Mouse (Mus musculus): ENCODE data around the gene Nkx2-2. TPM values are rescaled to one million over a fixed set of nuclear protein-coding genes. Genes with fewer than 3 reads are reported as not detected.

Gene Nkx2-2
- not detected in 2 replicates for polyA plus RNA-seq (2015; fragmentation: Nextera tagmentation; extraction: Ambion mirVana)

DNA sequence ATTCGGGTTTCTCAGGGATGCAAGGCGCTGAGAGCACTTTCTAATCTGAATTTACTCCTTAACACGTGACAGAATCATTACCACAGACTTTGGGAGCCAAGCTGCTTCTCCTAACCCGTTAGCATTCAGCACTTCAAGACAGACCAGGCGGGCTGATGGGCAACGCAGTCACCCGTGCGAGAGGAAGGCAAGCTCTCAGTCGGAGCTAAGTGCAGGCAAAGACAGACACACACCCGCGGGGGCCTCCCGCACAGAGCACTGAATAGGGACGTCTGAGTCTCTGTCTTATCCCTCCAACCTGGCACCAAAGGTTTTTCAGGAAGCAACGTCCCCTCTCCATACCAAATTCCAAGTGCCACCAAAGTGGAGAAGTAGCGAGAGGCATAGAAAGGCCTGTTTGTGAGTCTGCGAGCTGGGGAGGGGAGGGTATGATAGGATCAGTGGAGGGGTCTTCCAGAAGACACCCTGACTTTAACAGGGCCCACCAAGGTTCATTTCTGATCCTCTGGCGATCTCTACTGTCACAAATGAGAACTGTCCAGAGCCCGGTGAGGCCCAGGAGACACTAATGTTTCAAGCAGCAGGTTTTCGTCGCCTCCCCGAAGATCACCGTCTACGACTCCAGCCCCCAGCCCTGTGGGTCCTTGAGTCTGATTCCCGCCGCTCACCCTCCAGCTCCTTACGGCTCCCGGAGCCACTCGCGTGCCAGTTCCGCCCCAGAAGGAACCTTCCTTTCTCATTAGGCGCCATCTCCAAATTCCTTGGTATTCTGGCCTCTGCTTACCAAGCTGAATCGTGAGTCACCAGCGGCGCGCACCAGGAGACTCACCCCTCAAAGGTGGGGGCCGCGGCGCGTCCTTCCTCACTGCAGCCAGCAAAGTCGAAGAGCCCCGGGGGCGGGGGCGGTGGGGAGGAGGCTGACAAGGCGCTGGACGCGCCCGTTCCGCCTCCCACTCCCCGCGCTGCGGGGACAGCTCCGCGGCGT is at the start of gene Nkx2-2:
TSS of gene Nkx2-2 (minus strand) at position 973 of the 985 bp plus-strand sequence.
- Histone ChIP-seq H3K27ac (replicated peaks) (no peak within 1 kb of the TSS), H3K9ac (no peak within 1 kb of the TSS), H3K4me1 (peaks cover 23% of the 10 kb centered on the region), H3K4me2 (replicated peaks) (peak within 1 kb of the TSS; percentile 76), H3K36me3 (no peaks in the 10 kb centered on the region), H3K9me3 (replicated peaks) (no peaks in the 10 kb centered on the region), H3K4me3 (replicated peaks) (peak within 1 kb of the TSS; percentile 42), H3K27me3 (peaks cover 93% of the 10 kb centered on the region)
- under 1% methylated on average over 54 of the region's 54 CpGs for WGBS
- 0 out of 2 replicates have a peak, but pooled peaks have one; percentile 18 for ATAC-seq (ENCODE audit: insufficient number of reproducible peaks, low FRiP score, low TSS enrichment, low read depth)

GRCm38 (mm10) chr2:147235707-147236290 is 41.8 kb upstream of the Nkx2-2 start:
- H3K4me2 ChIP-seq (replicated peaks), result no peak overlapping the region
- no peaks in the 10 kb centered on the region for H3K27me3 ChIP-seq
- no peaks in the 10 kb centered on the region for H3K4me1 ChIP-seq
- no peak overlapping the region for H3K9ac ChIP-seq
- WGBS, result 86% methylated on average over 25 of the region's 25 CpGs
- H3K27ac ChIP-seq (replicated peaks), result no peak overlapping the region
- H3K9me3 ChIP-seq (replicated peaks), result no peaks in the 10 kb centered on the region
- H3K36me3 ChIP-seq, result no peaks in the 10 kb centered on the region
- H3K4me3 ChIP-seq (replicated peaks), result no peak overlapping the region
- no peak for ATAC-seq (ENCODE audit: insufficient number of reproducible peaks, low FRiP score, low TSS enrichment, low read depth)

DNA sequence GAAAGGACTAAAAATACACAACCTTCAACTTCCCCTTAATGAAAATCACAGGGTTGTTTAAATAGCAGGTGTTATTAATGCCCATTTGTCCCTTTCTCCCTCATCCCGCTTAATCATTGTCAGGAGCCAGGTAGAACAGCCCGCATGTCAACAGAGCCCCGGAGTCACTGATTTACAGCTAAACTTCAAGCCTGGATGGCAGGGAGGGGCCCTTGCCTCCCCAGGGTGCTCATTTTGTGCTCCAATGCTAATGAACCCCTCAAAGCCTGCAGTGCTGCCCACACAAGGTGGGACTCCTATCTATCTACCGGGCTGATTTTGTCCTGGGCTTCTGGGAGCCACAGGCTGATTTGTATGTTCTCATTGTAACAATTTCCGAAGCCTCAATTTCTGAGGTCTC is 37.1 kb upstream of the Nkx2-2 start:
- no peaks in the 10 kb centered on the region for H3K4me1 ChIP-seq
- WGBS, result 69% methylated on average over 5 of the region's 5 CpGs
- H3K36me3 ChIP-seq, result no peaks in the 10 kb centered on the region
- no peaks in the 10 kb centered on the region for H3K9me3 ChIP-seq (replicated peaks)
- no peak for ATAC-seq (ENCODE audit: insufficient number of reproducible peaks, low FRiP score, low TSS enrichment, low read depth)
- no peak overlapping the region for H3K4me3 ChIP-seq (replicated peaks)
- H3K27ac ChIP-seq (replicated peaks), result no peak overlapping the region
- H3K9ac ChIP-seq, result no peak overlapping the region
- H3K27me3 ChIP-seq, result no peaks in the 10 kb centered on the region
- H3K4me2 ChIP-seq (replicated peaks), result no peak overlapping the region

- H3K9ac ChIP-seq, result no peak overlapping the region
- peaks cover 22% of the 10 kb centered on the region for H3K27me3 ChIP-seq
- H3K4me2 ChIP-seq (replicated peaks), result no peak overlapping the region
- 30% methylated on average over 4 of the region's 4 CpGs for WGBS
- no peak for ATAC-seq (ENCODE audit: insufficient number of reproducible peaks, low FRiP score, low TSS enrichment, low read depth)
- H3K36me3 ChIP-seq, result no peaks in the 10 kb centered on the region
- H3K4me3 ChIP-seq (replicated peaks), result no peak overlapping the region
- H3K9me3 ChIP-seq (replicated peaks), result no peaks in the 10 kb centered on the region
- H3K27ac ChIP-seq (replicated peaks), result no peak overlapping the region
- H3K4me1 ChIP-seq, result no peaks in the 10 kb centered on the region
Observed at GRCm38 (mm10) chr2:147205076-147205615, 11.1 kb upstream of the Nkx2-2 start.

- H3K4me2 ChIP-seq (replicated peaks), result peak overlapping the region; percentile 76
- H3K27ac ChIP-seq (replicated peaks), result no peak overlapping the region
- under 1% methylated on average over 71 of the region's 71 CpGs for WGBS
- H3K9me3 ChIP-seq (replicated peaks), result no peaks in the 10 kb centered on the region
- ATAC-seq (ENCODE audit: insufficient number of reproducible peaks, low FRiP score, low TSS enrichment, low read depth), result no peak
- H3K27me3 ChIP-seq, result peaks cover 90% of the 10 kb centered on the region
- no peak overlapping the region for H3K9ac ChIP-seq
- peaks cover 23% of the 10 kb centered on the region for H3K4me1 ChIP-seq
- H3K36me3 ChIP-seq, result no peaks in the 10 kb centered on the region
- peak overlapping the region; percentile 42 for H3K4me3 ChIP-seq (replicated peaks)
Observed at GRCm38 (mm10) chr2:147194711-147195615, 920 bp upstream of the Nkx2-2 start.

DNA sequence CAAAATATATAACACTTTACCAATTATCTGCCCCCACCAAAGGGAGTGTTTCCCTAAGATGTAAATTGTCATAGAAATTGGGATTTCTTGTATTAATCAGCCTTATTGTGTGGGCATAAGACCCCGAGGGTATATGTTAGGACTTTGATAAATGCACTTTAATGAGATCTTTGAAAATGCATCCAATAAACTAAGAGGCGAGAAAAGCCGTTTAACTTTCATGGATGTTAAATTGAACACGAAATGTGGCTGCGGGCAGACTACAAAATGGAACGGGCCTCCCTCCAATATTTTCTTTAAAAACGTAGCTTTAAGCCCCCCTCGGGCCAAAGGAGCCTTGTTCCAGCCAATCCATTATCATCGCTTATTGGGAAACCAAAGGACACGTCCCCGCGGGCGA is 1.3 kb downstream of the Nkx2-2 start:
- Histone ChIP-seq H3K4me3 (replicated peaks) (no peak overlapping the region), H3K9me3 (replicated peaks) (no peaks in the 10 kb centered on the region), H3K27ac (replicated peaks) (no peak overlapping the region), H3K27me3 (peaks cover 93% of the 10 kb centered on the region), H3K4me1 (peaks cover 23% of the 10 kb centered on the region), H3K9ac (no peak overlapping the region), H3K36me3 (no peaks in the 10 kb centered on the region), H3K4me2 (replicated peaks) (no peak overlapping the region)
- 3% methylated on average over 13 of the region's 13 CpGs for WGBS
- no peak for ATAC-seq (ENCODE audit: insufficient number of reproducible peaks, low FRiP score, low TSS enrichment, low read depth)

DNA sequence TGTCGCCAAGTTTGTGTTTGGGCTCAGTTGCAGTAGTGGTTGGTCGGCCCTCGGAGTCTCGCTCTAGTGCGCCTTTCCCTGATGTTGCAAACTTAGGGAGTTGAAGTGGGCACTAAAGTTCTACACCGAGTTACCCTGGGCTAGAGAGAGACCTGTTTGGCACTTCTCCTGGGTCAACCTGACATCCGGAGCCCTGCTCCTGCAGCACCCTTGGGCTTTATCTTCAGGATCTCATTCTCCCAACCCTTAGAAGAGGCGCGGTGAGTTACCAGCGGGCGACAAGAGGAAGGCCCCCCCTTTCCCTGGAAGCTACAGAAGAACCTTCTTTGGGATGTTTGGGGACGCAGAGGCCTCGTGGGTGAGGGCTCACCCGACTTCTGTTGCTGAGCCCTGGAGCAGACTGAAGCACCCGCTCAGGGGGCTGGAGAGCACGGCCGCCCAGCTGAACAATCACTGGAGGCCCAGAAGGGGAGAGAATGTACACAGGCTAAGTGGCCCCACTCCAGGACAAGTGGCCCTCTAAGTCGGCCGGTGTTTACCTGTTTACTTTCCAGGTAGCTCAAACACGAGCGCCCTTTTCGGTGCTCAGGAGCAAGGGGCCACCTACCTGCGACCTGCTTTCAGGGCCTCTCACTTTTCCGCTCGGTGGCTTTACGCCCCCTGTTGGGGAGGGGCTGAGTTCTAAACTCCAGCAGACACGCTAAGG is 3.6 kb downstream of the Nkx2-2 start:
- no peaks in the 10 kb centered on the region for H3K36me3 ChIP-seq
- H3K4me2 ChIP-seq (replicated peaks), result no peak overlapping the region
- no peaks in the 10 kb centered on the region for H3K9me3 ChIP-seq (replicated peaks)
- H3K4me3 ChIP-seq (replicated peaks), result no peak overlapping the region
- under 1% methylated on average over 27 of the region's 27 CpGs for WGBS
- no peak overlapping the region for H3K27ac ChIP-seq (replicated peaks)
- H3K4me1 ChIP-seq, result peaks cover 34% of the 10 kb centered on the region
- no peak overlapping the region for H3K9ac ChIP-seq
- no peak for ATAC-seq (ENCODE audit: insufficient number of reproducible peaks, low FRiP score, low TSS enrichment, low read depth)
- peaks cover 98% of the 10 kb centered on the region for H3K27me3 ChIP-seq

DNA sequence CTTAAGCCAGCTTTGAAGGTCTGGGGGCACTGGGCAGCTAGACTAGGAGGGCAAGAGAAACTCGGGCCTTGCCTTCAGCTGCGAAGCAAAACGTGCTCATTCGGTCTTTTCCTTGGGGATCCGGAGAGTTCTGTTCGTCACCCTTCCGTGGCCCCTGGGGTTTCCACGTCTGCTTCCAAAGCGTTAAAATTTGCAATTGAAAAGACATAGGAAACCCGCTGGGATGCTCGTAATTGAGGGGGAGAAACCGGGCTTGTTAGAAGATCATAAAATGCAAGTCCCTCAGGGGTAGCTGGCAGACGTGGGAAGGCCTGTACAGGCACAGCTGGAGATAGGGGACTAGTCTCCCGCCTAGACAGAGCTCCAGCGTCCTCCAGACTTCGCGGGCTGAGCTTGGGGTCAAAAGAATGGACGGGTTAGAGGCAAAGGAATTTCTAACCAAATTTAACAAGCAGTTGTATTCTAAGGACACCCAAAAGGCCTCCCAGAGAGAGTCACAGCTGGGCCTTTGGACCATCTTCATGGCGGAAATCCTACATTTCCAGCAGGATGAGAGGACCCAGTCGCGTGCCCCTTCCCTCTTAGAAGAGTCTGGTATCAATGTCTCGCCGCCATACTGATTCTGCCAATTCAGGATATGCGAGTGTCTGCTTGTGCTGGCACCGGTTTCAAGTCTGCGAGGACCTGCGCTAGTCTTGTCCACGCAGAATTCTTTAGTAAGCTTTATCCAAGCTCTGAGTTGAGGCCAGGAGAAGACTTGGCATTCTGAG is 4.3 kb downstream of the Nkx2-2 start:
- ATAC-seq (ENCODE audit: insufficient number of reproducible peaks, low FRiP score, low TSS enrichment, low read depth), result 0 out of 2 replicates have a peak, but pooled peaks have one; percentile 25
- H3K9me3 ChIP-seq (replicated peaks), result no peaks in the 10 kb centered on the region
- peaks cover 29% of the 10 kb centered on the region for H3K4me1 ChIP-seq
- no peak overlapping the region for H3K9ac ChIP-seq
- H3K4me2 ChIP-seq (replicated peaks), result no peak overlapping the region
- no peak overlapping the region for H3K27ac ChIP-seq (replicated peaks)
- H3K27me3 ChIP-seq, result peaks cover 94% of the 10 kb centered on the region
- 2% methylated on average over 28 of the region's 28 CpGs for WGBS
- H3K4me3 ChIP-seq (replicated peaks), result no peak overlapping the region
- no peaks in the 10 kb centered on the region for H3K36me3 ChIP-seq

DNA sequence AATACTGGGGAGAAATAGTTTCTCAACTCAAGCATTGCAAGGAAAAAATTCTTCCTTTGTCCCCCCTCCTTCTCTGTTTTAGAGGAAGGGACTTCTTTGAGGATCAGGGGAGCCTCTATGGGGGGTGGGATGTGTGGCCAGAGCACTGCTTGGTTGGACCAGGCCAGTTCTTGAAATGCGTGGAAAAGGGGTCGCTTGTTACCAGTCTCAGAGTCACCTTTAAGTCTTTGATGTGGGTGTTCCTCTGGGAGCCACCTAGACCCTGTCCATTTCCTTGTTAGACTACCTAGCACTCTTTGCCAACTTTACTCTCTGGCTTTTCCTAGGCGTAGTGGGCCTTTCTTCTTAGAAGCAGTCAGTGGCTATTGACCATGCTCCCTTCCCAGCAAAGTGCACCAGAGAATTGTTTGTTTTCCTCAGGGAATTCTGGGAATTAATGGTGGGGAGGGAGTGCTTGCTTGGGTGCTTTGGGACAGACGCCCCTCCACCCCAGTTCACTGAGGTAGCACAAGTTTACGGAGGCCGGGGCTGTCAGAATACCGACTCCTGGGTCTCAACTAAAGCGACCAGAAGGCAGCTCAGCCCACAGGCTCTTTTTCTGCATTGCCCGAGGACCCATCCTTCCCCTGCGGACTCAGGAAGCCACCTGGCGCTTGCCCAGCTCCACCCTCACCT is 5.0 kb downstream of the Nkx2-2 start:
- no peaks in the 10 kb centered on the region for H3K9me3 ChIP-seq (replicated peaks)
- peaks cover 94% of the 10 kb centered on the region for H3K27me3 ChIP-seq
- 7% methylated on average over 11 of the region's 11 CpGs for WGBS
- H3K4me1 ChIP-seq, result peaks cover 29% of the 10 kb centered on the region
- H3K4me3 ChIP-seq (replicated peaks), result no peak overlapping the region
- H3K4me2 ChIP-seq (replicated peaks), result no peak overlapping the region
- ATAC-seq (ENCODE audit: insufficient number of reproducible peaks, low FRiP score, low TSS enrichment, low read depth), result no peak
- no peak overlapping the region for H3K27ac ChIP-seq (replicated peaks)
- H3K9ac ChIP-seq, result no peak overlapping the region
- no peaks in the 10 kb centered on the region for H3K36me3 ChIP-seq
